Mouse (Mus musculus): ENCODE measurements around the gene Wdhd1.
"Not testable (repeated sequence)": the region's sequence is repeated elsewhere in the genome, so short reads cannot be mapped to it uniquely, and the experiment has no call there.

Gene Wdhd1

GRCm38 (mm10) chr14:47276637-47277393 is at the start of gene Wdhd1, which contains the start of gene Socs4:
Gene Wdhd1 (minus strand): TSS chr14:47276857.
Gene Socs4 (plus strand): TSS chr14:47276931.
- DNase-seq (ENCODE audit: low spot score) = peak; percentile 95

- no peak for DNase-seq (ENCODE audit: low spot score)
Observed at GRCm38 (mm10) chr14:47325965-47326761, 49.5 kb upstream of the Wdhd1 start.

- DNase-seq (ENCODE audit: low spot score) = not testable (repeated sequence)
Observed at GRCm38 (mm10) chr14:47321581-47321980, 44.9 kb upstream of the Wdhd1 start.

GRCm38 (mm10) chr14:47319362-47319761 is 42.7 kb upstream of the Wdhd1 start:
- no peak for DNase-seq (ENCODE audit: low spot score)

GRCm38 (mm10) chr14:47310342-47311181 is 33.9 kb upstream of the Wdhd1 start:
- DNase-seq (ENCODE audit: low spot score) = no peak

- no peak for DNase-seq (ENCODE audit: low spot score)
Observed at GRCm38 (mm10) chr14:47309061-47309460, 32.4 kb upstream of the Wdhd1 start.

- DNase-seq (ENCODE audit: low spot score) = no peak
Observed at GRCm38 (mm10) chr14:47307669-47308068, 31.0 kb upstream of the Wdhd1 start.

- no peak for DNase-seq (ENCODE audit: low spot score)
Observed at GRCm38 (mm10) chr14:47305933-47306332, 29.3 kb upstream of the Wdhd1 start.

GRCm38 (mm10) chr14:47304814-47305405 is 28.3 kb upstream of the Wdhd1 start:
- DNase-seq (ENCODE audit: low spot score) = no peak

GRCm38 (mm10) chr14:47302885-47303680 is 26.4 kb upstream of the Wdhd1 start:
- DNase-seq (ENCODE audit: low spot score) = no peak

- DNase-seq (ENCODE audit: low spot score) = peak; percentile 17
Observed at GRCm38 (mm10) chr14:47298819-47299261, 22.2 kb upstream of the Wdhd1 start.

GRCm38 (mm10) chr14:47298408-47298792 is 21.7 kb upstream of the Wdhd1 start:
- no peak for DNase-seq (ENCODE audit: low spot score)

GRCm38 (mm10) chr14:47297785-47298407 is 21.2 kb upstream of the Wdhd1 start, which contains the start of gene Mapk1ip1l:
Gene Mapk1ip1l (plus strand): TSS chr14:47298266.
- peak; percentile 90 for DNase-seq (ENCODE audit: low spot score)

GRCm38 (mm10) chr14:47296232-47296631 is 19.6 kb upstream of the Wdhd1 start:
- no peak for DNase-seq (ENCODE audit: low spot score)

GRCm38 (mm10) chr14:47294136-47294535 is 17.5 kb upstream of the Wdhd1 start:
- DNase-seq (ENCODE audit: low spot score) = no peak

GRCm38 (mm10) chr14:47291772-47292171 is 15.1 kb upstream of the Wdhd1 start:
- DNase-seq (ENCODE audit: low spot score) = no peak

GRCm38 (mm10) chr14:47287021-47287420 is 10.4 kb upstream of the Wdhd1 start:
- no peak for DNase-seq (ENCODE audit: low spot score)

- no peak for DNase-seq (ENCODE audit: low spot score)
Observed at GRCm38 (mm10) chr14:47286215-47286614, 9.6 kb upstream of the Wdhd1 start.

GRCm38 (mm10) chr14:47285271-47285670 is 8.6 kb upstream of the Wdhd1 start:
- no peak for DNase-seq (ENCODE audit: low spot score)

GRCm38 (mm10) chr14:47283568-47283967 is 6.9 kb upstream of the Wdhd1 start:
- DNase-seq (ENCODE audit: low spot score) = no peak

Data from lung, postnatal 25 days (tissue).